Mouse (Mus musculus) liver, embryonic 15.5 days (tissue): ENCODE results near the gene Fgfr2. TPM values are rescaled to one million over a fixed set of nuclear protein-coding genes. Genes with fewer than 3 reads are reported as not detected.
A peak's percentile ranks its signal among the peaks of the same experiment; 100 is the strongest.

Experiments used
- ATAC-seq: fragments of 200-750 bp; cut with Nextera tagmentation; 2 replicates; pipeline ENCODE4 v1.8.0; 2017; ENCODE audit warnings: moderate number of reproducible peaks, mild to moderate bottlenecking, moderate library complexity; ENCODE audit not compliant: insufficient read depth
- H3K27ac ChIP-seq: fragments of 300-500 bp; sonication (generic); replicated peaks from 2 replicates; pipeline ENCODE4 v1.5.1; 2015; ENCODE audit warnings: mild to moderate bottlenecking, inconsistent platforms
- H3K27me3 ChIP-seq: fragments of 300-500 bp; sonication (generic); 2 replicates; pipeline ENCODE4 v1.6.1; 2015; ENCODE audit warnings: mild to moderate bottlenecking, inconsistent platforms
- H3K36me3 ChIP-seq: fragments of 300-500 bp; sonication (generic); replicated peaks from 2 replicates; pipeline ENCODE4 v1.6.1; 2015; ENCODE audit warnings: moderate library complexity, mild to moderate bottlenecking, inconsistent platforms
- H3K4me1 ChIP-seq: fragments of 300-500 bp; sonication (generic); replicated peaks from 2 replicates; pipeline ENCODE4 v1.6.1; 2015; ENCODE audit warnings: inconsistent platforms
- H3K4me2 ChIP-seq: fragments of 300-500 bp; sonication (generic); 2 replicates; pipeline ENCODE4 v1.6.1; 2015; ENCODE audit warnings: moderate library complexity, mild to moderate bottlenecking, inconsistent platforms
- H3K4me3 ChIP-seq: fragments of 300-500 bp; sonication (generic); replicated peaks from 2 replicates; pipeline ENCODE4 v1.5.1; 2015; ENCODE audit warnings: mild to moderate bottlenecking, inconsistent platforms
- H3K9ac ChIP-seq: fragments of 300-500 bp; sonication (generic); 2 replicates; pipeline ENCODE4 v1.6.1; 2015; ENCODE audit warnings: moderate library complexity, mild to moderate bottlenecking, inconsistent platforms
- H3K9me3 ChIP-seq: fragments of 300-500 bp; sonication (generic); replicated peaks from 2 replicates; pipeline ENCODE4 v1.6.1; 2016; ENCODE audit warnings: inconsistent platforms
- WGBS: fragments of 180-500 bp; shearing (Covaris S2); methylation state at CpG from one replicate; pipeline ENCODE4 v1.1.7; 2015; ENCODE audit warnings: mixed read lengths; ENCODE audit not compliant: insufficient replicate concordance; 5-methylcytosine and 5-hydroxymethylcytosine counted together
- polyA plus RNA-seq: library from polyadenylated mRNA; unstranded; fragments of >200 nt; fragmentation: Nextera tagmentation; extraction: Ambion mirVana; gene quantifications from 2 replicates; pipeline ENCODE4 v1.2.1, GENCODE M21; 2015

Gene Fgfr2
- polyA plus RNA-seq, 1 experiment from 2014 or later: 10.5 TPM

DNA sequence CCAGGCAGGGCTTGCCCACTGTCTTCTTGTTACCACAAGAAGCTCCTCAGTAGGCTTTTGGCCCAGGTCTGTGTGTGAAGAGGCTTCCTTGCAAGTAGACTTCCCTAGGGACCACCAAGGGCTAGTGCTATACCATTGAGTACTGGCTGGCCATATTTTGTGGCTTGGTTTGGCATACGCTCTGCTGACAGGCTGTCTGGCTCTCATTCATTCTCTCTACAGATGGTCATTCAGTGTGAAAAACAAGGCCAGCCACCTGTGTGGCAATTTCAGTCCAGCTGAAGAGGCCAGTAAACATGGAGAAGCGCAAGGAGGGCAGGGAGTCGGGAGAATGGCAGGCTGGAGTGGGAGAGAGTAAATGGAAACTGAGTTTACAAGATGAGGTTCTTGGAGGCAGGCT is 2407.7 kb downstream of the Fgfr2 start:
- Histone ChIP-seq H3K4me3 (no peak overlapping the region), H3K27ac (no peak overlapping the region)
- 77% methylated on average over 3 of the region's 3 CpGs for WGBS

DNA sequence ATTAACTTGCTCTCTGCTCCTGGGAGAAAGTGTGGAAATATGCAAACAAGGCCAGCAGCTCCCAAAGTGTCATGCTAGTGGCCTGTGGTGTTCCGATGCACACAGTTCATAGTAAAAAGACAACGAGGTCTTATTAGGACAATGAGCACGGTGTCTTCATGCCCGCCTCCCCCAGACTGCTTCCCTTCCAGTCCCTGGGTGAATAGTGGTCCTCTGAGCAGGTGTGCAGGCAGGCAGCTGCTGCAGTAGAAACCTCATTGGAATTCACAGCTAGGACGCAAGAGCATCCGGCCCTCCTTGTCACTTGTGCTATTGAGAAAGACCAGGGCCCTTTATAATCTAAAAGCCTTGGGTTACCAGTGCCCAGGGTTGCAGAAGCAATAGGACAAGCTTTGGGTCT is 2409.8 kb downstream of the Fgfr2 start:
- WGBS: 70% methylated on average over 6 of the region's 6 CpGs
- Histone ChIP-seq H3K36me3 (no peaks in the 10 kb centered on the region), H3K4me1 (peaks cover 9% of the 10 kb centered on the region), H3K9me3 (no peaks in the 10 kb centered on the region), H3K4me3 (no peak overlapping the region), H3K9ac (no peak overlapping the region), H3K27ac (no peak overlapping the region), H3K27me3 (no peaks in the 10 kb centered on the region), H3K4me2 (no peak overlapping the region)
- ATAC-seq: no peak

More for the DNA sequence above, 2407.7 kb downstream of the Fgfr2 start:
- no peak for ATAC-seq
- Histone ChIP-seq H3K9me3 (no peaks in the 10 kb centered on the region), H3K4me1 (no peaks in the 10 kb centered on the region), H3K27me3 (no peaks in the 10 kb centered on the region), H3K36me3 (no peaks in the 10 kb centered on the region), H3K9ac (no peak overlapping the region), H3K4me2 (no peak overlapping the region)

DNA sequence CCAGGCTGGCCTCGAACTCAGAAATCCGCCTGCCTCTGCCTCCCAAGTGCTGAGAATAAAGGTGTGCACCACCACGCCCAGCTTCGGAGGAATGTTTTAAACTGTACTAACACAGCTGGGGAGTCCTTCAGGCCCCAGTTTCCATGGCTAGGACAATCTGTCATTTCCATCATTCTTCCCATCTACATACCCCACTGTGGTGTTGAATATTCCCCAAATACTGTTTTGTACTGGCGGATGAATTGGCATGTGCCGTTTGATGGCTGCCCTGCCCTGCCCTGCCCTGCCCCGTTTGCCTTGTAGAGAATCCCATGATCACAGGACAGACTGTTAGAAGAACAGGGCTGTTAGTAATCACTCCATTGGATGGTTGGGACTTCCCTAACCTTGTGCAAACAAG is 2411.3 kb downstream of the Fgfr2 start:
- no peaks in the 10 kb centered on the region for H3K9me3 ChIP-seq
- H3K4me3 ChIP-seq: no peak overlapping the region
- H3K36me3 ChIP-seq: no peaks in the 10 kb centered on the region
- H3K9ac ChIP-seq: no peak overlapping the region
- H3K27ac ChIP-seq: no peak overlapping the region
- H3K4me2 ChIP-seq: no peak overlapping the region
- 69% methylated on average over 7 of the region's 7 CpGs for WGBS
- H3K27me3 ChIP-seq: no peaks in the 10 kb centered on the region
- peaks cover 14% of the 10 kb centered on the region for H3K4me1 ChIP-seq
- ATAC-seq: peak; percentile 33

DNA sequence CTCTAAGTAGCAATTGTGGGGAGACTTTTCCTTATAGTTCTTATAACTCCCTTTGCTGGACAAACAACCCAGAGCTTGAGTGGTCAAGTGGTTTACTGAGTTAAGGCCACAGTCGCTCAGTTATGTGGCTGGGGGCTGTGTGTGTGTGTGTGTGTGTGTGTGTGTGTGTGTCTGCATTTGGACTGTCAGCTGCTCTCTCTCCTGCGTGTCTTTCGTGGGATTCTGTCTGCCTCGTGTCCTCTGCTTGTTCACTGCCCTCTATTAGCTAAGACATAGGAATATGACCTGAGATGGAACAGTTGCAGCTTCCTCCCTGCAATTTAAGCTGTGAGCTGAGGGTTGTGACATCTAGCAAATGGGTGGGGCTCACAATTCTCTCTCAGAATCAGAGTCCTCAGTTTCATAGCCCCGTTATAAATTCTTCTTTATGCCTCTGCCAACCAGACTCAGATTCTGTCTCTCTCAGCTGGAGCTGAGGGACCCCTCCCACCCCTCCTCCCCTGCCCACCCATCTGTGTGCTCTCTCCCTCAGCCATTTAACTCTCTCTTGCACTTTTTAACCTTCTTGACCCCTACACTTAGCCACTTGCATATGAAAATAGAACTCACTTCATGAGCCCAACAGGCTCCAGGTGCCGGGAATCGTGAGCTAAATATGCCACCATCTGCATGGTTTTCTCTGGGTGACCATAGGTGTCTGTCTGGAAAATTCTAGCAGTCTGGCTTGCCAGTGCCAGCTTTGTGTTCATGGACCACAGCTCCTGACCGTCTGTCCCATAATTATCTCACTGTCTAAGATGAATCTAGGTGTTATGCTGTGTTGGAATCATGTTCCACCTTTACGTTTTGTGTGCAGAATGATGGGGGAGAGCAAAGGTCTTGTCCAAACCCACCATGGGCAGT is 2413.5 kb downstream of the Fgfr2 start:
- WGBS: 47% methylated on average over 9 of the region's 9 CpGs
- 0 out of 2 replicates have a peak, but pooled peaks have one; percentile 26 for ATAC-seq
- no peak overlapping the region for H3K9ac ChIP-seq
- H3K9me3 ChIP-seq: no peaks in the 10 kb centered on the region
- H3K4me2 ChIP-seq: peak overlapping the region; percentile 18; the same call in 1 of the 2 replicates
- no peak overlapping the region for H3K4me3 ChIP-seq
- H3K36me3 ChIP-seq: no peaks in the 10 kb centered on the region
- no peaks in the 10 kb centered on the region for H3K27me3 ChIP-seq
- H3K27ac ChIP-seq: peak overlapping the region; percentile 42; the same call in 1 of the 2 replicates
- peaks cover 14% of the 10 kb centered on the region for H3K4me1 ChIP-seq

DNA sequence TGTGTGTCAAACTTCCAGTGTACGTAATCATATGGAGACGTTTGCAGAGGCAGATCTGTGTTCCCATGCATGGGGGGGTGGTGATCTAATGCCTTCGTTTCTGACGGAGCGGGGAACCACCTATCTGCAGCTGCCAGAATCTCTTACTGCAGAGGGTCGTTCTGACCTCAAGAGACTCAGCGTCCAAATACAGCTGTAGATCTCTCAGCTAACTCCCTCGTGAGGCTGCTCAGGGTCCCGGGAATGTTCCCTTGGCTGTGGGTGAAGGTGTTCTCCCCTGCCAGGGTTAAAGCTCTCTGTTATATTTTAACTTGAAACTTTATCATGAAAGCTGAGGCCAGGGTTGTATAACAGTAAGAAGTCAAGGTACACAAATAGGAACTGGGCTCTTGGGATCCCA is 2414.2 kb downstream of the Fgfr2 start:
- peak; percentile 61 for ATAC-seq
- H3K4me2 ChIP-seq: peak overlapping the region; percentile 18; the same call in 1 of the 2 replicates
- H3K9ac ChIP-seq: no peak overlapping the region

DNA sequence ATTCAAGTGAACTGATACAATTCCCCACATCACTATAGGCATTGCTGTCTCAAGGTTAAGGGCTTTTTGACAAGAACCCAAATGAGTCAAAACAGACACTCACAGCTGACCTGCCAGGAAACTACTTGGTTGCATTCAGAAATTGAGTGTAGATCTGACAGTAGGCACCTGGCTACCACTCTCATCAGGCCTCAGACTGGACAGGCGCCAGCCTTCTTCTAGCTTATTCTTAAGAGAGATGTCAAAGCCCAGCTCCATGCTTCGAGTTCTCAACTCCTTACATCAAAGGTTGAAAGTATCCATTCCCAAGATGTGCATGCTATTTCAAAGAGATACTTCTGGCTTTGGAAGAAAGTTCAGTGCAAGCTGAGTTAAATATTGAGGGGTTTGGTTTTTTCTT is 2417.9 kb downstream of the Fgfr2 start:
- H3K36me3 ChIP-seq: no peaks in the 10 kb centered on the region
- no peak for ATAC-seq
- H3K9ac ChIP-seq: no peak overlapping the region
- no peak overlapping the region for H3K4me2 ChIP-seq
- no peaks in the 10 kb centered on the region for H3K27me3 ChIP-seq
- H3K9me3 ChIP-seq: no peaks in the 10 kb centered on the region
- 59% methylated on average over 2 of the region's 2 CpGs for WGBS
- H3K27ac ChIP-seq: no peak overlapping the region
- H3K4me3 ChIP-seq: no peak overlapping the region
- peaks cover 16% of the 10 kb centered on the region for H3K4me1 ChIP-seq

More for the DNA sequence above, 2414.2 kb downstream of the Fgfr2 start:
- Histone ChIP-seq H3K9me3 (no peaks in the 10 kb centered on the region), H3K4me1 (peaks cover 14% of the 10 kb centered on the region), H3K27ac (peak overlapping the region; percentile 39), H3K36me3 (no peaks in the 10 kb centered on the region), H3K4me3 (no peak overlapping the region), H3K27me3 (no peaks in the 10 kb centered on the region)
- 54% methylated on average over 9 of the region's 9 CpGs for WGBS

DNA sequence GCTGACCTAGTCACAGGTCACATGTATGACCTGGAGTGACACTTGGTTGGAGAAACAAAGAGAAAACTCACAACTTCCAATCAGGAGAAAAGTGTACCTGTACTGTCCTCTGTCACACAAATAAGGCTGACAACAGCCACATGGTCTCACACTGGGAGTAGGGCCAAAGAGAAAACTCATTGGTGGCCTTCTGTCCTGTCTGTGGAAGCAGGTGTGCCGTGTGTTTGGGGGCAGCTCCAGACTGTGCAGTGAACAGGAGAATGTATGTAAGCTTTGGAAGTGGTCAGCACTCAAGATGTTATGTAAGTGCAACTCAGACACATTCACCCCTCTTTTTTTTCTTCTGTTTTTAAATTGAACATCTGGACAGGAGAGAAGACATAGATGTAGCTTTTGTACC is 2421.8 kb downstream of the Fgfr2 start:
- 62% methylated on average over 1 of the region's 1 CpGs for WGBS
- no peak overlapping the region for H3K4me3 ChIP-seq
- ATAC-seq: no peak
- H3K27ac ChIP-seq: no peak overlapping the region
- H3K36me3 ChIP-seq: no peaks in the 10 kb centered on the region
- H3K9ac ChIP-seq: no peak overlapping the region
- peaks cover 5% of the 10 kb centered on the region; the same call in 1 of the 2 replicates for H3K4me1 ChIP-seq
- H3K9me3 ChIP-seq: no peaks in the 10 kb centered on the region
- H3K4me2 ChIP-seq: no peak overlapping the region
- no peaks in the 10 kb centered on the region for H3K27me3 ChIP-seq

DNA sequence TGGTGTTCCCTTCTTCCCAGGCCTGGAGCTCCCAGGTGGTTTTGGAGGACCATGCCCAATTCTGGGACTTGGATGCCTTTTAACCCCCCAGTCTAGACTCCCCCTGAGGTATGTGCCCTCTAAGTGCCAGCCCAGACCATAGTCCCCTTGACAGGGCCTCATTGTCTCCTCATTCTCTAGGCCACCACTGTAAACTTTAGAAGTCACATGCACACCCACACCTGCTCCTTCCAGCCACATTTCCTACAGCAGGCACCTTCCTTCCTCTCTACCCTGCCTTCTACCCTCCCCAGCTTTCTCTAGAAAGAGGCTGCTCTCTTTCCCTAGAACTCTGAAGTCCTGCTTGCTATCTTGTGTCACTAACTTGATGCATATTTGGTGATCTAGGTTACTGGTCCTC is 2424.7 kb downstream of the Fgfr2 start:
- Histone ChIP-seq H3K27ac (no peak overlapping the region), H3K4me3 (no peak overlapping the region), H3K4me2 (no peak overlapping the region), H3K27me3 (no peaks in the 10 kb centered on the region; the same call in 1 of the 2 replicates), H3K4me1 (peaks cover 5% of the 10 kb centered on the region), H3K36me3 (no peaks in the 10 kb centered on the region), H3K9me3 (no peaks in the 10 kb centered on the region), H3K9ac (no peak overlapping the region)
- ATAC-seq: no peak

DNA sequence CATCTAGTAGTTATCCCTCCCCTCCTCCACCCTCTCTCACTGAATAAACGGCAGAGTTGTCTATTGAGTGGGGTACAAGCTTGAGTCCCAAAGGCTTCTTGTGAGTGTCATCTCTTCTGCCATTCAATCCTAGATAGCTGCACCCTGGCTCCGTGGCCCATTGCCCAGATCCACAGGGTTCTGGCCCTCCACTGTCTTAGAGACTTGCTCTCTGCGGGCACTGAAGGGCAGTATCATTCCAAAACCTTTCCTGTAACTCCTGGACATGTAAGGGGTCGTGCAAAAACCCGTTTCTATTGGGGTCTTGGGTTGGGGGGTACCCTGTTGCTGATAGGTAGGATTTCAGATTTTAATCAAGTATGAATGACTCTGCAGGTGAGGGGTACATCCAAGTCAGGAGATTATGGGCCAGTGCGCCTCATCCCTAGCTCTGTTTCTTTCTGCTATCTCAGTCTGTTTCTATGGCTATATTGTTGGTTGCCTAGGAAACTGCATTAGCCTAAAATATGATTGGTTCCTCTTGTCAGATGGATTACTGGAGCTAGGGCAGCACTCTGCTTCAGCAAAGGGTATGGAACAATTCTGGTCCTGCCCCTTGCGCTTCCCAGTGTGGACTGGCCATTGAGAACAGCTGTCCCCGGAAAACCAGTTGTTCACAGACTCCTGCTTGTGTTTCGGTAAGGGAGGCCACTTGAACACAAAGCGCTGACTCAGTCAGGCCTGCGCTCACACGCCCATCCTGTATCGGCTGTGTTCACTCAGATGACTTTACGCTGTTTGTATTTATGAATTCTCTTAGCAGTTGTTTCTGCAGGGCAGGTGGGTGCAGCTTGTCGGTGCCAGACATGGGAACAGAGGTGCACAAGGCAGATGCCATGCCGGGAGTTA is 2426.6 kb downstream of the Fgfr2 start:
- no peak overlapping the region for H3K9ac ChIP-seq
- no peak overlapping the region for H3K4me3 ChIP-seq
- no peak overlapping the region for H3K4me2 ChIP-seq
- peaks cover 13% of the 10 kb centered on the region for H3K4me1 ChIP-seq
- H3K9me3 ChIP-seq: no peaks in the 10 kb centered on the region
- no peak overlapping the region for H3K27ac ChIP-seq
- WGBS: 73% methylated on average over 16 of the region's 16 CpGs
- ATAC-seq: no peak
- no peaks in the 10 kb centered on the region for H3K36me3 ChIP-seq
- H3K27me3 ChIP-seq: peaks cover 14% of the 10 kb centered on the region

DNA sequence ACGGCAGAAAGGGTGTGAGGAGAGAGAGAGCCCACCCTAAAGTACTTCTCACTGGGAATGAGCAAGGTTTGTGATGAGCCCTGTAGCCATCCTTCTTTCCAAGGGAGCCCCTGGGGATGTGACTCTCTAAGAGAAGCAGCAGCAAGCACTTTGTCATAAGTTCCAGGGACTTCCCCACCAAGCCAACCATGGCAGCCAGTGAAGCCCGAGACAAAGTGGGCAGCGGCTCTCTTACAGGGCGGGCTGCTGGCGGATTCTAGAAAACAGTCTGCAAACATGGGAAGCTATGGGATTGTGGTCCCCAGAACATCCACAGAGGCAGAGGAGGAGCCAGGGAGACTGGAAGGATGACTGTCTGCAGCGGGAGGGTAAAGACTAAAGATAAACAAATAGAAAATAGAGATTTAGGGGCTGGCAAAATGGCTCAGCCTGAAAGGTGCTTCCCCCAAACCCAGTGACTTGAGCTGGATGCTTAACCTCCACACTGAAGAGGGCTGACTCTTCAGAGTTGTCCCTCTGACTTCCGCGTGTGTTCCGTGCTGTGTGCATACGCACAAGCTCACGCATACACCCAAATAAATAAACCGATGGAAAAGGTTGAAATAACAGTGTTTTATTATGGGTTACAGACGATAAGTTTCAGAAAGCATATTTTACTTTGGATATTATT is 2427.3 kb downstream of the Fgfr2 start:
- no peak overlapping the region for H3K4me3 ChIP-seq
- no peak overlapping the region for H3K4me2 ChIP-seq
- no peaks in the 10 kb centered on the region for H3K36me3 ChIP-seq
- no peak overlapping the region for H3K9ac ChIP-seq
- H3K27ac ChIP-seq: no peak overlapping the region
- peaks cover 11% of the 10 kb centered on the region for H3K4me1 ChIP-seq
- no peaks in the 10 kb centered on the region for H3K9me3 ChIP-seq
- H3K27me3 ChIP-seq: peaks cover 18% of the 10 kb centered on the region
- no peak for ATAC-seq
- 66% methylated on average over 13 of the region's 13 CpGs for WGBS

DNA sequence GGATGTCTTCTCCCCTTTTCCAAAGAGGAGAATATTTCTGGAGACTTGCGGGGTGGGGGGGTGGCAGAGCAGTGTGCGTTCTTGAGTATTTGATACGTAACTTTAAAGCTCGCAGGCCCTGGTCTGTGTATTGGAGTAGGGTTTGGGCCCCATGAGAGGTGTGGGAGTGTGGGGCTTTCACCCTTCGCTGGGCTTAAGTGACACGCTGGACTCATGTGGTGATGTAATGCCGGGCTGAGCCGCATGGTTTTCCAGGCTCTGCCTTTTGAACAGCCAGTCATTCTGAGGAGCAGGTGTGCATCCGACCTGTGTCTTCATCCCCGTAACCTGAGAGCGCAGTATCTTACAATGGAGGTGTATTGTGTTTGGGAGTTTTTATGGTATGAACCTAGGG is 2429.4 kb downstream of the Fgfr2 start:
- WGBS: 66% methylated on average over 11 of the region's 11 CpGs
- H3K36me3 ChIP-seq: no peaks in the 10 kb centered on the region
- H3K27me3 ChIP-seq: peaks cover 18% of the 10 kb centered on the region
- no peak overlapping the region for H3K9ac ChIP-seq
- no peak overlapping the region for H3K27ac ChIP-seq
- ATAC-seq: no peak
- H3K9me3 ChIP-seq: no peaks in the 10 kb centered on the region
- peaks cover 11% of the 10 kb centered on the region for H3K4me1 ChIP-seq
- no peak overlapping the region for H3K4me3 ChIP-seq
- H3K4me2 ChIP-seq: peak overlapping the region; percentile 63; the same call in 1 of the 2 replicates
